Mouse (Mus musculus): ENCODE data around the gene Mogs. TPM values are rescaled to one million over a fixed set of nuclear protein-coding genes. Genes with fewer than 3 reads are reported as not detected.
A peak's percentile ranks its signal among the peaks of the same experiment; 100 is the strongest.

Mogs gene
- polyA plus RNA-seq, 1 experiment from 2014 or later: 34.6 TPM

GRCm38 (mm10) chr6:83092416-83093127, 22.7 kb upstream of the Mogs start:
- in situ Hi-C loops (cut with MboI; ENCODE audit: low pct_unique_long_range_greater_than_20kb): no loop called here
- H3K27me3 ChIP-seq: peaks cover 10% of the 10 kb centered on the region
- ChIA-PET CTCF (interaction anchor here (1.0 to 1.3 kb wide), 3 partner anchors 8 to 14 kb away, joined by 3 to 6 read pairs (median 3); no protein-coding TSS in a partner anchor), POLR2A (interaction anchor here (0.7 kb wide), 1 partner anchor 51 kb away, joined by 4 read pairs; no protein-coding TSS in a partner anchor)
- ATAC-seq: no peak
- DNase-seq (ENCODE audit: low read depth, low spot score): no peak
- TF ChIP-seq CTCF (IDR thresholded peaks at IDR 0.05): no peak

- in situ Hi-C loops (cut with MboI; ENCODE audit: low pct_unique_long_range_greater_than_20kb): no loop called here
- ChIA-PET POLR2A (interaction anchor here (1.0 to 1.2 kb wide), 2 partner anchors 18 to 98 kb away, joined by 3 read pairs; partner anchors contain the start of gene Pcgf1), CTCF (interaction anchor here (1.2 to 3.5 kb wide), 4 partner anchors 16 to 99 kb away, joined by 3 to 17 read pairs (median 4); partner anchors contain the start of genes Dqx1 and Pcgf1)
- no peak for ATAC-seq
- peaks cover 9% of the 10 kb centered on the region for H3K27me3 ChIP-seq
- no peak for TF ChIP-seq CTCF (IDR thresholded peaks at IDR 0.05)
- DNase-seq (ENCODE audit: low read depth, low spot score): no peak
Observed at GRCm38 (mm10) chr6:83095968-83096367, 19.3 kb upstream of the Mogs start.

- ATAC-seq (no peak), DNase-seq (ENCODE audit: low read depth, low spot score) (no peak)
- TF ChIP-seq CTCF (IDR thresholded peaks at IDR 0.05): no peak
- peaks cover 9% of the 10 kb centered on the region for H3K27me3 ChIP-seq
- ChIA-PET CTCF (interaction anchor here (1.7 kb wide), 1 partner anchor 102 kb away, joined by 4 read pairs; no protein-coding TSS in a partner anchor), POLR2A (interaction anchor here (0.6 to 1.3 kb wide), 3 partner anchors 20 to 162 kb away, joined by 3 to 6 read pairs (median 4); no protein-coding TSS in a partner anchor)
- in situ Hi-C loops (cut with MboI; ENCODE audit: low pct_unique_long_range_greater_than_20kb): no loop called here
Observed at GRCm38 (mm10) chr6:83098411-83098810, 16.9 kb upstream of the Mogs start.

DNA sequence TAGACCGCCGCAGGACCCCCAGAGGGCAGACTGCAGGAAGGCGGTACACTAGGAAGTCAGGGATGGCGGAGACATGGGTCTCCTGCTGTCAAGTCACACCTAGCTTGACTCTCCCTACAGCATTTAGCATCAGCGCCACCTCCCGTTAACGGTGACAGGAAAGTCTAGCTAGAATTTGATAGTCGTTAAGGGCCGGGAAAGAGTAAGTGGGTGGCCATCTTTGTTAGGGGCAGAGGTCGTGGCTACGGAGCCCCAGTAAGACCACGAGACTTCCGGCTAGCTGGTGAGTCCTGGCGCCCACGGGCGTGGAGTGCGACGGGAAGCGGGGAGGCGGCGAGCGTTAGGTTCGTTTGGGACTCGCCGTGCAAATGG, 14.0 kb upstream of the Mogs start, which contains the start of the genes Ccdc142 and Gm42688:
Gene Ccdc142 (plus strand): TSS at position 286 of the 372 bp plus-strand sequence.
Gene Gm42688 (plus strand): TSS at position 302 of the 372 bp plus-strand sequence.
- CTCF ChIA-PET: interaction anchor here (0.7 to 3.5 kb wide), 12 partner anchors 9 to 105 kb away, joined by 3 to 40 read pairs (median 4); partner anchors contain the start of genes Dok1 and Pcgf1
- DNase-seq (ENCODE audit: low read depth, low spot score): no peak
- in situ Hi-C loops (cut with MboI; ENCODE audit: low pct_unique_long_range_greater_than_20kb): loop anchor here (5.0 kb wide), 1 partner anchor 104 kb away; no protein-coding TSS in a partner anchor
- ATAC-seq: peak; percentile 82
- POLR2A ChIA-PET: no interaction called here
- TF ChIP-seq CTCF (IDR thresholded peaks at IDR 0.05): no peak
- H3K27me3 ChIP-seq: peaks cover 2% of the 10 kb centered on the region

DNA sequence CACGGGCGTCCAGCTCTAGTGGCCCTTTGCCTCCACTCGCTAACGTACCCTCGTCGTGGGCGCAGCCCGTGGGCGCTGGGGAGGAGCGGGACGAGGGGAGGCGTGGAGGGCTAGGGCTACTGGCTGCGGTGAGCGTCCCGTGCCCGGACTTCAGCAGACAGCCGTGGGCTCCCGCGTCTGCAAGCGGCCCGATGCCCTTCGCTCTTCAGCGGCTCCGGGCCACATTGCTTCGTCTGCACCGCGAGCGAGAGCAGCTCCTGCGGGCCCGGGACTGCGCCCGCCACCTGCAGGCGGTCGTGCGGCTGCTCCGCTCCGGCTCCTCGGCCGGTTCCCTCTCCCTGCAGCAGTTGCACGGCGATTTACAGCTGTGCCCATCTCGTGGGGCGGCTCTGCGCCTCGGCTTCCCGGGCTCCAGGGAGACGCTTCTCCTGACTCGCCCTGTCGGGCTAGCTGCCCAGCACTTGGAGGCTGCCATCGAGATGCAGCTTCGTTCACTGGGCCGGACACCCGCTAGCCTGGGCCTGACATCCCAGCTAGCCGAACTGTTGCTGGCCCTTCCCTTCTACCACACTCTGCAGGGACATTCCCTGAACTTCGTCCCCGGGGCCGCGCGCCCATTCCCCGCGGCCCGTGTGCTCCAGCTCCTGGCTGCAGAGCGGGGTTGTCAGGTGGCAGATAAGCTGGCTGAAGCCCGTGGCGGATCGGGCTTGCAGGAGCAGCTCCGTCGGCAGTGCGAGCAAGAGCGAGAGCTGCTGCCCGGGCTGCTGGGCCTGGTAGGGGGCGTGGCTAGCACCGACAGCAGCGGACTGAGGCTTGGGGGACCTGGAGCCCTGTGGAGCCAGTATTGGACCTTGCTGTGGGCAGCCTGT, 13.4 kb upstream of the Mogs start:
- TF ChIP-seq CTCF (IDR thresholded peaks at IDR 0.05): no peak
- peaks cover 2% of the 10 kb centered on the region for H3K27me3 ChIP-seq
- ATAC-seq (peak; percentile 61), DNase-seq (ENCODE audit: low read depth, low spot score) (no peak)
- ChIA-PET POLR2A (interaction anchor here (1.0 to 2.4 kb wide), 5 partner anchors 18 to 105 kb away, joined by 3 to 5 read pairs (median 4); partner anchors contain the start of gene Aup1), CTCF (interaction anchor here (0.8 to 3.5 kb wide), 10 partner anchors 18 to 105 kb away, joined by 3 to 40 read pairs (median 5); partner anchors contain the start of genes Dok1 and Pcgf1)
- in situ Hi-C loops (cut with MboI; ENCODE audit: low pct_unique_long_range_greater_than_20kb): loop anchor here (5.0 kb wide), 1 partner anchor 105 kb away; no protein-coding TSS in a partner anchor

GRCm38 (mm10) chr6:83103130-83103650, 12.1 kb upstream of the Mogs start:
- no peaks in the 10 kb centered on the region for H3K27me3 ChIP-seq
- ChIA-PET POLR2A (interaction anchor here (1.2 to 2.4 kb wide), 4 partner anchors 17 to 107 kb away, joined by 3 to 5 read pairs (median 4); no protein-coding TSS in a partner anchor), CTCF (interaction anchor here (3.5 kb wide), 1 partner anchor 107 kb away, joined by 40 read pairs; no protein-coding TSS in a partner anchor)
- in situ Hi-C loops (cut with MboI; ENCODE audit: low pct_unique_long_range_greater_than_20kb): loop anchor here (5.0 kb wide), 1 partner anchor 106 kb away; no protein-coding TSS in a partner anchor
- ATAC-seq (no peak), DNase-seq (ENCODE audit: low read depth, low spot score) (no peak)
- no peak for TF ChIP-seq CTCF (IDR thresholded peaks at IDR 0.05)

- ChIA-PET CTCF (interaction anchor here (1.2 to 1.5 kb wide), 2 partner anchors 55 to 108 kb away, joined by 4 read pairs; no protein-coding TSS in a partner anchor), POLR2A (interaction anchor here (0.6 to 2.4 kb wide), 3 partner anchors 47 to 108 kb away, joined by 3 to 5 read pairs (median 5); no protein-coding TSS in a partner anchor)
- ATAC-seq (no peak), DNase-seq (ENCODE audit: low read depth, low spot score) (no peak)
- TF ChIP-seq CTCF (IDR thresholded peaks at IDR 0.05): no peak
- no peaks in the 10 kb centered on the region for H3K27me3 ChIP-seq
- in situ Hi-C loops (cut with MboI; ENCODE audit: low pct_unique_long_range_greater_than_20kb): loop anchor here (5.0 kb wide), 1 partner anchor 107 kb away; no protein-coding TSS in a partner anchor
Observed at GRCm38 (mm10) chr6:83104158-83104557, 11.1 kb upstream of the Mogs start.

DNA sequence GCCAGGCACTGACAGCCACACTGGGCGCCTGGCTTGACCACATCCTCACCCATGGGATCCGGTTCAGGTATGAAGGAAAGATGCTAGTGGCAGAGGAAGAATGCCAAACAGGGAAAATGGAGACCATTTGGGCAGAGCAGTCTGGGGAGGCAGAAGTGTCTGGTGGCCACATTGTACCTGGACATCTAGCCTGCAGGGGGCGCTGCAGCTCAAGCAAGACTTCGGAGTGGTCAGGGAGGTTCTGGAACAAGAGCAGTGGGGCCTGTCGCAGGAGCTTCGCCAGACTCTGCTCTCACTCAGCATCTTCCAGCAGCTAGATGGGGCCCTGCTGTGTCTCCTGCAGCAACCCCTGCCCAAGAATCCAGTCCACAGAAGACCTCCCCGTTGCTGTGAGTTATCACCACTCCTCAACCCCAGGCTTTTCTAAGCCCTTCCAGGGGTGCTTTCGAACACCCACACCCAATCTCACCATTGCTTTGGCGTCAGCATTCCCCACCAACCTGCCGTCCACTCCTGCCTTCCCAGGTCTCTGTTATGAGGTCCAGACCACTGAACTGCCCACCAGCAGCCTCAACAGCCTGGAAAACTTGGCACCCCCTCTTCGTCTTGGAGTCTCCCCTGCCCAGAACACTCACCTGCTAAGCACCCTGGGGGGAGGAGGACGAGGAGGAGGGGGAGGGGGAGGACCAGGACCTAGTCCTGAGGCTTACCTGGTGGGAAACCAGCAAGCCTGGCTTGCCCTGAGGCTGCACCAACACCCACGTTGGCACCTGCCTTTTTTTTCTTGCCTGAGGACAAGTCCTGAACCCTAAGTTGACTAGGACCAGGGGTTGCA, 7.5 kb upstream of the Mogs start:
- no peak for TF ChIP-seq CTCF (IDR thresholded peaks at IDR 0.05)
- no peaks in the 10 kb centered on the region for H3K27me3 ChIP-seq
- CTCF ChIA-PET: interaction anchor here (1.1 to 4.8 kb wide), 4 partner anchors 10 to 111 kb away, joined by 3 to 14 read pairs (median 4); partner anchors contain the start of genes 1700003E16Rik and Wdr54
- DNase-seq (ENCODE audit: low read depth, low spot score) (no peak), ATAC-seq (peak; percentile 23)
- in situ Hi-C loops (cut with MboI; ENCODE audit: low pct_unique_long_range_greater_than_20kb): no loop called here
- POLR2A ChIA-PET: interaction anchor here (1.2 kb wide), 1 partner anchor 10 kb away, joined by 3 read pairs; no protein-coding TSS in a partner anchor
